Mouse (Mus musculus): ENCODE measurements around the gene Nxn.

GRCm38 (mm10) chr11:76324801-76325200, 74.1 kb downstream of the Nxn start:
- TF ChIP-seq CTCF (IDR thresholded peaks at IDR 0.05; ENCODE audit: low read depth, low read length) = no peak
- no peak for TF ChIP-seq EP300 (IDR thresholded peaks at IDR 0.05; ENCODE audit: insufficient read depth, low read depth, low read length)

Data from ES-Bruce4 (cell line).